Mouse (Mus musculus) hindbrain, embryonic 12.5 days (tissue): ENCODE data around the gene Cgas. TPM values are rescaled to one million over a fixed set of nuclear protein-coding genes. Genes with fewer than 3 reads are reported as not detected.
"Not testable (repeated sequence)": the region's sequence is repeated elsewhere in the genome, so short reads cannot be mapped to it uniquely, and the experiment has no call there.

ENCODE experiments used
- ATAC-seq: fragments of 200-750 bp; cut with Nextera tagmentation; 2 replicates; pipeline ENCODE4 v1.8.0; 2017; ENCODE audit warnings: moderate TSS enrichment; ENCODE audit not compliant: low FRiP score
- H3K27ac ChIP-seq: fragments of 300-500 bp; sonication (generic); 2 replicates; pipeline ENCODE4 v1.5.1; 2016; ENCODE audit warnings: mild to moderate bottlenecking
- H3K27me3 ChIP-seq: fragments of 300-500 bp; sonication (generic); 2 replicates; pipeline ENCODE4 v1.6.1; 2016; ENCODE audit warnings: mild to moderate bottlenecking
- H3K36me3 ChIP-seq: fragments of 300-500 bp; sonication (generic); 2 replicates; pipeline ENCODE4 v1.6.1; 2016; ENCODE audit warnings: mild to moderate bottlenecking
- H3K4me1 ChIP-seq: fragments of 300-500 bp; sonication (generic); 2 replicates; pipeline ENCODE4 v1.6.1; 2016
- H3K4me2 ChIP-seq: fragments of 300-500 bp; sonication (generic); replicated peaks from 2 replicates; pipeline ENCODE4 v1.6.1; 2016; ENCODE audit warnings: mild to moderate bottlenecking
- H3K4me3 ChIP-seq: fragments of 300-500 bp; sonication (generic); 2 replicates; pipeline ENCODE4 v1.5.1; 2016; ENCODE audit warnings: mild to moderate bottlenecking
- H3K9ac ChIP-seq: fragments of 300-500 bp; sonication (generic); 2 replicates; pipeline ENCODE4 v1.6.1; 2016; ENCODE audit warnings: mild to moderate bottlenecking, moderate library complexity
- H3K9me3 ChIP-seq: fragments of 300-500 bp; sonication (generic); replicated peaks from 2 replicates; pipeline ENCODE4 v1.6.1; 2016; ENCODE audit warnings: mild to moderate bottlenecking
- WGBS: fragments of 180-500 bp; shearing (Covaris S2); methylation state at CpG from one replicate; pipeline ENCODE4 v1.1.7; 2016; 5-methylcytosine and 5-hydroxymethylcytosine counted together
- polyA plus RNA-seq: library from polyadenylated mRNA; unstranded; fragments of >200 nt; fragmentation: Nextera tagmentation; extraction: Ambion mirVana; gene quantifications from 2 replicates; pipeline ENCODE4 v1.2.1, GENCODE M21; 2016

Gene Cgas
- polyA plus RNA-seq, 1 experiment from 2014 or later: 0.76 TPM

DNA sequence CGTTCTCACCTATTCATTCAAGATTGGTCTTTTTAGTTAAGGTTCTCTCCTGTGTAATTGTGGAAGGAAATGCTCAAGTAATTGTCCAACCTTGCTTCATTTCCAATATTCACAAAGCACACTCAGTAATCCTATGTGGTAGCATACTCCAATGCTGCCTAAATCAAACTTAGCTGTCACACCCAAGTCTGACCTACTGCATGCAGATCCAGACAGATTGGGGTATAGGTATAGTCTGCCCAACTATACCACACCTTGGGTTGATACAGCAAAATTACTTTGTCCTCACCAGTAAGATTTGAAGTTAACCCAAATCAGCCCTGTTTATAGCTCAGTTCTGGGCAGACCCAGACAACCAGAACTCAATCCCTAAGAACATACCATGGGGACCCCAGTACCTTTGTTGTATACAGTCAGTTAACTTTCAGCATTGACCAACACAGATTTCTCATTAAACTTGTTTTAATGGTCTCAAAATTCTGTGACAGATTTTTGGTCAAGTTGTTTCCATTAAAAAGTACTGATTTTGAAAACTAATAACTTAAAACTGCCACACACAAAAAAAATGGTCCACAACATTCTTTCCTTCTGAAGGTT, 35.1 kb upstream of the Cgas start:
- H3K9ac ChIP-seq, H3K9me3 ChIP-seq, ATAC-seq, H3K4me3 ChIP-seq, H3K27me3 ChIP-seq, H3K27ac ChIP-seq: not testable (repeated sequence)
- H3K36me3 ChIP-seq: peaks cover 48% of the 10 kb centered on the region
- H3K4me2 ChIP-seq: 0 out of 2 replicates have a peak overlapping the region, but pooled peaks have one; percentile 13
- WGBS: 60% methylated on average over 1 of the region's 1 CpGs
- H3K4me1 ChIP-seq: peaks cover 17% of the 10 kb centered on the region

GRCm38 (mm10) chr9:78477021-78477551, 34.0 kb upstream of the Cgas start:
- no peak overlapping the region for H3K4me3 ChIP-seq
- H3K36me3 ChIP-seq: peaks cover 48% of the 10 kb centered on the region
- H3K9ac ChIP-seq: no peak overlapping the region
- H3K27ac ChIP-seq: 0 out of 2 replicates have a peak overlapping the region, but pooled peaks have one; percentile 2
- H3K4me2 ChIP-seq: no peak overlapping the region
- H3K4me1 ChIP-seq: peaks cover 9% of the 10 kb centered on the region
- WGBS: 5% methylated on average over 5 of the region's 5 CpGs
- H3K9me3 ChIP-seq: no peaks in the 10 kb centered on the region
- no peak for ATAC-seq
- H3K27me3 ChIP-seq: no peaks in the 10 kb centered on the region

GRCm38 (mm10) chr9:78476531-78477020, 33.5 kb upstream of the Cgas start:
- H3K4me3 ChIP-seq: no peak overlapping the region
- H3K27ac ChIP-seq: 0 out of 2 replicates have a peak overlapping the region, but pooled peaks have one; percentile 2

GRCm38 (mm10) chr9:78475873-78476272, 32.8 kb upstream of the Cgas start:
- Histone ChIP-seq H3K9ac (no peak overlapping the region), H3K9me3 (no peaks in the 10 kb centered on the region), H3K4me2 (no peak overlapping the region), H3K27me3 (no peaks in the 10 kb centered on the region), H3K36me3 (peaks cover 48% of the 10 kb centered on the region), H3K4me3 (no peak overlapping the region), H3K27ac (no peak overlapping the region), H3K4me1 (peaks cover 9% of the 10 kb centered on the region)
- ATAC-seq: no peak
- 91% methylated on average over 4 of the region's 4 CpGs for WGBS

More at GRCm38 (mm10) chr9:78476531-78477020, 33.5 kb upstream of the Cgas start:
- ATAC-seq: no peak
- no peaks in the 10 kb centered on the region for H3K27me3 ChIP-seq
- 17% methylated on average over 1 of the region's 1 CpGs for WGBS
- H3K36me3 ChIP-seq: peaks cover 48% of the 10 kb centered on the region
- H3K9me3 ChIP-seq: no peaks in the 10 kb centered on the region
- H3K9ac ChIP-seq: no peak overlapping the region
- H3K4me2 ChIP-seq: no peak overlapping the region
- H3K4me1 ChIP-seq: peaks cover 9% of the 10 kb centered on the region

GRCm38 (mm10) chr9:78475383-78475780, 32.3 kb upstream of the Cgas start:
- WGBS: 93% methylated on average over 2 of the region's 2 CpGs
- Histone ChIP-seq H3K36me3 (peaks cover 53% of the 10 kb centered on the region), H3K4me2 (no peak overlapping the region), H3K27me3 (no peaks in the 10 kb centered on the region), H3K4me3 (no peak overlapping the region), H3K4me1 (peaks cover 9% of the 10 kb centered on the region), H3K9me3 (no peaks in the 10 kb centered on the region), H3K9ac (no peak overlapping the region), H3K27ac (no peak overlapping the region)
- no peak for ATAC-seq

DNA sequence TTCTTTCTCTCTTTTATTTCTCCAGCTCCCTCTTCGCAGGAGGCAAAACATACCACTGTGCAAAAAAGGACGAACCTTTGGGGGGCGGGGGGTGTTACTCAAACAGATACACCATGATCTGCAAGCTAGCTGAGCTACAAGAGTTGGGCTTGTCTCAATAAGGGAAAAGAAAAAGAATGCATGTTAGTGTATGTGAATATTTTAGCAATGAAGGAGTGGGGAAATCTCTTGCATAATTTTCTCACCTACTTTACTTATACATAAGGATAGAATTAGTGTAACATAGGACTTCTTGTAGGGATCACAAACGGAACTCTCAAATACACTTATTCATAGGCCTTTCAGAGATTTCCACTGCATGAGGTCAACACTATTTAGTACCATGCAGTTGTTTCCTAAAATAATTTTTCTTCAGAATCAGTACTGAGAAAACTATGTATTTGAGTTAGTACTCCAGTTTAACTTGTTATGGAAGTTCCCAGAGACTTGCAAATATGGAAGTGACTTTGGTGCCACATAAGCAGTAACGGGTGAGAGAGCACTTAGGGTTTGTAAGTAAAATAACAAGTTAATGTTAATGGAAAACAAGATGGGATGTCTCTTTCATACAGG, 31.8 kb upstream of the Cgas start:
- Histone ChIP-seq H3K27ac (no peak overlapping the region), H3K27me3 (no peaks in the 10 kb centered on the region), H3K36me3 (peaks cover 56% of the 10 kb centered on the region), H3K4me1 (peaks cover 9% of the 10 kb centered on the region), H3K4me3 (no peak overlapping the region), H3K9ac (no peak overlapping the region), H3K9me3 (no peaks in the 10 kb centered on the region), H3K4me2 (no peak overlapping the region)
- WGBS: 83% methylated on average over 5 of the region's 5 CpGs
- no peak for ATAC-seq

- Histone ChIP-seq H3K9ac (no peak overlapping the region), H3K4me2 (no peak overlapping the region), H3K4me3 (no peak overlapping the region), H3K27me3 (no peaks in the 10 kb centered on the region), H3K9me3 (no peaks in the 10 kb centered on the region), H3K27ac (no peak overlapping the region), H3K36me3 (peaks cover 54% of the 10 kb centered on the region), H3K4me1 (peaks cover 5% of the 10 kb centered on the region)
- no peak for ATAC-seq
- WGBS: 78% methylated on average over 2 of the region's 2 CpGs
These were observed 31.2 kb upstream of the Cgas start for GRCm38 (mm10) chr9:78474270-78474669.

- H3K4me3 ChIP-seq: no peak overlapping the region
- ATAC-seq: no peak
- H3K9ac ChIP-seq: no peak overlapping the region
- H3K36me3 ChIP-seq: peaks cover 55% of the 10 kb centered on the region
- WGBS: 83% methylated on average over 8 of the region's 8 CpGs
- no peak overlapping the region for H3K4me2 ChIP-seq
- no peak overlapping the region for H3K27ac ChIP-seq
- H3K4me1 ChIP-seq: no peaks in the 10 kb centered on the region; the same call in 1 of the 2 replicates
- H3K27me3 ChIP-seq: no peaks in the 10 kb centered on the region
- H3K9me3 ChIP-seq: no peaks in the 10 kb centered on the region
These were observed 30.6 kb upstream of the Cgas start for GRCm38 (mm10) chr9:78473588-78473987.

GRCm38 (mm10) chr9:78465725-78466124, 22.7 kb upstream of the Cgas start:
- no peak overlapping the region for H3K4me2 ChIP-seq
- ATAC-seq: no peak
- H3K9ac ChIP-seq: no peak overlapping the region
- H3K4me3 ChIP-seq: no peak overlapping the region
- peaks cover 73% of the 10 kb centered on the region for H3K36me3 ChIP-seq
- H3K27ac ChIP-seq: no peak overlapping the region
- 93% methylated on average over 3 of the region's 3 CpGs for WGBS
- no peaks in the 10 kb centered on the region for H3K27me3 ChIP-seq
- H3K9me3 ChIP-seq: no peaks in the 10 kb centered on the region
- no peaks in the 10 kb centered on the region for H3K4me1 ChIP-seq

DNA sequence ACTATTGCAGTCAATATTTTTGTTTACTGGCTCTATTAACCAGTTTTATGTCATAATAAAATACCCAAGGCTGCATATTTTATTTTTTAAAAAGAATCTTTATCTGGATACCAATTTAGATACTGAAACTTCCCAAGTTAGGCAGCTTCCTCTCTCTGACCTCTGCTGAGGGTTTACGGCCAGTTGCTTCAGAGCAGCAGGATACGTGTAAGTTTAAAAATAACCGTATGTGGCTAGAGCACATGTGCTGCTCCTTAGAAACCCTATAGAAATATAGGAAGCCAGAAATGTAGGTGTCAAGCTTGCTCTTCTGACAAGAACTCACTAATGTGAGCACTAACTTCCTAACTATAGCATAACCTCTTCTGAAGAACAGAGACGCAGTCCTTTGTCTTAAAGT, 20.3 kb upstream of the Cgas start:
- H3K9me3 ChIP-seq: no peaks in the 10 kb centered on the region
- H3K4me2 ChIP-seq: no peak overlapping the region
- no peak for ATAC-seq
- no peak overlapping the region for H3K9ac ChIP-seq
- peaks cover 70% of the 10 kb centered on the region for H3K36me3 ChIP-seq
- H3K27me3 ChIP-seq: no peaks in the 10 kb centered on the region
- no peak overlapping the region for H3K4me3 ChIP-seq
- no peaks in the 10 kb centered on the region for H3K4me1 ChIP-seq
- no peak overlapping the region for H3K27ac ChIP-seq
- 93% methylated on average over 4 of the region's 4 CpGs for WGBS

GRCm38 (mm10) chr9:78457026-78457425, 14.0 kb upstream of the Cgas start:
- Histone ChIP-seq H3K27ac (no peak overlapping the region), H3K36me3 (peaks cover 60% of the 10 kb centered on the region), H3K4me3 (no peak overlapping the region), H3K9ac (no peak overlapping the region), H3K27me3 (no peaks in the 10 kb centered on the region), H3K4me2 (no peak overlapping the region), H3K9me3 (no peaks in the 10 kb centered on the region), H3K4me1 (no peaks in the 10 kb centered on the region)
- no peak for ATAC-seq
- 91% methylated on average over 8 of the region's 8 CpGs for whole genome bisulfite sequencing

DNA sequence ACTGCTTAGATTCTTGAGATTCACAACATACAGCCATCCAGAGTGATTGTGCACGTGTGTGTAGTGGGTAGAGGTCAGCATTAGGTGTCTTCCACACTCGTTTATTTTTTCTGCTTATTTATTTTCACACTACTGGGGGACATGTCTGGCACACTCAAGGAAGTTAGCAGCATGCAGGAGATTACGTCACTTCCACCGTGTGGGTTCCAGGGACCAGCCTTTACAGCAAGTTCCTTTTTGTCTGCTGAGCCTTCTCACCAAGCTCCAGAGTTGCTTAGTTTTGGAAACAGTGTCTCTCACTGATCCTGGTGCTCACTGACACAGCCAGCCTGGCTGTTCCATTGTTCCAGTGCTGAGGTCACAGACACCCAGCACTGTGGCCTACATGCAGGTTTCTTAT, 8.3 kb upstream of the Cgas start:
- ATAC-seq: no peak
- Histone ChIP-seq H3K4me1 (peaks cover 9% of the 10 kb centered on the region), H3K36me3 (peaks cover 26% of the 10 kb centered on the region), H3K4me2 (no peak overlapping the region), H3K27me3 (peaks cover 7% of the 10 kb centered on the region; the same call in 1 of the 2 replicates), H3K9me3 (no peaks in the 10 kb centered on the region), H3K27ac (no peak overlapping the region), H3K4me3 (no peak overlapping the region), H3K9ac (no peak overlapping the region)
- 90% methylated on average over 4 of the region's 4 CpGs for WGBS
